Mouse (Mus musculus) lung, adult 2 months (tissue): ENCODE data around the gene Slc51a.

ENCODE experiments used
- CTCF ChIP-seq: fragments of 200-500 bp; IDR thresholded peaks from 2 replicates; pipeline ENCODE4 v1.5.1; 2011; ENCODE audit warnings: mild to moderate bottlenecking, low read length, control low read depth; ENCODE audit not compliant: insufficient read depth
- POLR2A ChIP-seq: fragments of 200-500 bp; IDR thresholded peaks from 2 replicates; pipeline ENCODE4 v1.6.1; 2011; ENCODE audit warnings: low read depth, mild to moderate bottlenecking, control low read depth, low read length, borderline replicate concordance; ENCODE audit errors: extremely low read depth

- TF ChIP-seq CTCF, result no peak
- TF ChIP-seq POLR2A, result no peak
Measured at GRCm38 (mm10) chr16:32508506-32509065, 20.9 kb upstream of the Slc51a start.
